Mouse (Mus musculus) adrenal gland, adult 10 weeks (tissue): Measurements from ENCODE around the gene Gm20517. TPM values are rescaled to one million over a fixed set of nuclear protein-coding genes. Genes with fewer than 3 reads are reported as not detected.

Experiments
- polyA plus RNA-seq: library from polyadenylated mRNA; stranded (reverse); fragments of 350-450 nt; fragmentation: Illumina TruSeq; extraction: RNeasy Lipid Tissue Mini Kit (QIAGEN cat#74804); gene quantifications from one replicate; pipeline ENCODE4 v1.2.3, GENCODE M21; 2014; ENCODE audit warnings: low read depth, low replicate concordance

Gene Gm20517
- polyA plus RNA-seq, result 0.52 TPM

GRCm38 (mm10) chr17:47610849-47611660 lies at the start of gene Gm20517, which contains the start of the genes Bysl and Med20:
Gene Gm20517, plus strand, starts transcription at chr17:47611589.
Gene Bysl, minus strand, starts transcription at chr17:47611492.
Gene Med20, plus strand, starts transcription at chr17:47611582.

DNA sequence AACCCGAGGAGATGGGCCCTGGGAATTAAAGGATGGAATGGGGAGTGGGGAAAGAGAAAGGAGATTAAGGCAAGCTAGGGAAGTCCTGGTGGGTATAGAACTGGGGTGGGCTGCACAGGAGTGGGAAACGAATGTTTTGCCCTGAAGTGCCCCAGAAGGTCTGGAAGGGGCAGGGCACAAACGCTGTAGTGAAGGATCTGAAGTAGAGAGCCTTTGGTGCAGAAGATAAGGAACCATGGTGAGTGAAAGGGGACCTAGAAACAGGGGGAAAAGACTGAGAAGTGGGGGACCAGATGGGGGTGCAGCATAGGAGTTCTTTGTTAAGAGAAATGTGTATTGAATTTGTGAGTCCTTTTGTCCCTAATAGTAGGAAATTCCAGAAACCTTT lies 19.3 kb downstream of the Gm20517 start, which contains the start of gene Usp49:
Gene Usp49 (plus strand): TSS at position 13 of the 388 bp plus-strand sequence.

GRCm38 (mm10) chr17:47688344-47688607 lies 76.9 kb downstream of the Gm20517 start, which contains the start of gene Tomm6:
Gene Tomm6, minus strand, starts transcription at chr17:47688386.

DNA sequence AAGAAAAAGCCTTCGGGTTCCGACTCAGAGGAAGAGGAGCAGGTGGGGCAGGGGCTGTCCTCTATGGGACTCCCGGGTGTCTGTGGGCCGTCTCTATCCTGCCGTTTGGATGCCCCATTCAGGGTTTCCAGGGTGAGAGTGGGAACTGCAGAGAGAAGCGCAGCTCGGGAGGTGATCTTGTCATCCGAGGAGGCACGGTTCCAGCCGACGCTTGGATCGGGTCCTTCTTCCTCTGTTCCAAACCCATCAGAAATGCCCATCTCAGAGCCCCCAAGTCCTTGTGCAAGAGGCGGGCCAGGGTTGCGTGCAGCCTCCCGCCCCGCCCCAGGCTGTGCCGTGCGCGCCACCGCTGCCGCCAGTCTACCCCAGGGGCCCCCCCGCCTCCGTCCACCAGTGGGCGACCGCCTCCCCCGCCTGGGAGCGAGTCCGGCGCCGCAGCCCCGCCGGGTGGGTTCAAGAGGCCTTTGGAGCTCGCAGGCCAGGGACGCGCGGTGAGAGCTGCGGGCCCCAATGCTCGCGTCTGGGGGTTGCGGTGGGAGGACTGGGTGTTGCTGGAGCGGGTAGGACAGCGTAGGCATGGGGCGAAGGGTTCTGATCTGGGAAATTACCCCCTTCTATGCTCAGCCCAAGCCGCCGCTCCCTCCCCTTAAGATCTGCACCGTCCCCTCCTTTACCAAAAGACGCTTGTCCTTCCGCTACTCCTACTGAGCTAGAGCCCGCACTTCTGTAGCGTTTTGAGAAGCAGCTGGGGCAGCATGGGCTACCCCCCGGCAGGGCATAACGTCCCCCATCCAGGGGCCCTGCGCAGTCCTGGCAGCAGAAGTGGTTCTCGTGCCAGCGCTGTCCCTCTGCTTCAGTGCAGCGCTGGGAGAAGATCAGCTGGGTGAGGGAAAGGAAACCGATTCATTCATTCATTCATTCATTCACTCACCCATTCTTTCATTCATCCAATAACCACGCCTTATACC lies 77.5 kb downstream of the Gm20517 start, which contains the start of gene Frs3:
Gene Frs3 (plus strand): TSS at position 423 of the 968 bp plus-strand sequence.

DNA sequence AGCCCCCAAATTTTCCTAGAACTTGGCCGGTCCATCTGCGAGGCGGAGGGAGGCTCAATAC lies 82.9 kb downstream of the Gm20517 start, which contains the start of gene Gm21981:
Gene Gm21981 (minus strand): TSS at position 14 of the 61 bp plus-strand sequence.

GRCm38 (mm10) chr17:47694503-47695336 lies 83.3 kb downstream of the Gm20517 start, which contains the start of gene Prickle4:
Gene Prickle4, minus strand, starts transcription at chr17:47694736.

DNA sequence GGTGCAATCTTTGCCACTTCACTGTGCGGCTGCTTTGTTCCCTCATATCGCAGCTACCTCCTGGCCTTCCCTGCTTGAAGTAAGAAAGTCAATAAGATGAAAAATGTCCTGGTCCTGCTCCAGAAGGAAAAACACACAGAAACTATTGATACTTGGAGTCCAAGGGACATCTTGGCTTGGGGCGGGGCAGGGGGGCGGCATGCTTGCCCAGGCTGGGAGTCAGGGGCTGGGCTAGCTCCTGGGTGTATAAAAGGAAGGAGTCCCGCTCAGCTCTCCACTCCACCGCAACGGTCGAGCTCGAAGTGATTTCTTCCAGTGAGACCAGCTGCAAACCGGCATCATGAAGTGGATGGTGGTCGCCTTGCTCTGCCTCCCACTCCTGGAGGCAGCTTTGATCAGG lies 115.2 kb downstream of the Gm20517 start, which contains the start of gene Pgc:
Gene Pgc (plus strand): TSS at position 277 of the 400 bp plus-strand sequence.

Other genes starting within 250 kb of the Gm20517 start
- gene Mrps10, start 242.7 kb upstream of the Gm20517 start, polyA plus RNA-seq, result 99.0 TPM
- 0.47 TPM for gene Guca1b, start 226.2 kb upstream of the Gm20517 start, polyA plus RNA-seq
- gene Guca1a, start 211.0 kb upstream of the Gm20517 start, polyA plus RNA-seq, result not detected
- gene AI661453, start 175.0 kb upstream of the Gm20517 start, polyA plus RNA-seq, result not detected
- not detected for gene 1700001C19Rik, start 174.2 kb upstream of the Gm20517 start, polyA plus RNA-seq
- 6.2 TPM for gene Taf8, start 109.3 kb upstream of the Gm20517 start, polyA plus RNA-seq
- gene Ccnd3, start 106.5 kb upstream of the Gm20517 start, polyA plus RNA-seq, result 27.5 TPM
- gene Bysl, start 97 bp upstream of the Gm20517 start, polyA plus RNA-seq, result 2.0 TPM
- gene Med20, start within 50 bp of the Gm20517 start, polyA plus RNA-seq, result 16.0 TPM
- gene Usp49, start 19.1 kb downstream of the Gm20517 start, polyA plus RNA-seq, result 2.7 TPM
- gene Tomm6, start 76.8 kb downstream of the Gm20517 start, polyA plus RNA-seq, result 27.5 TPM
- gene Frs3, start 77.4 kb downstream of the Gm20517 start, polyA plus RNA-seq, result 0.47 TPM
- gene Gm21981, start 82.9 kb downstream of the Gm20517 start, polyA plus RNA-seq, result not detected
- not detected for gene Prickle4, start 83.1 kb downstream of the Gm20517 start, polyA plus RNA-seq
- gene Pgc, start 115.3 kb downstream of the Gm20517 start, polyA plus RNA-seq, result not detected
- gene Tfeb, start 125.4 kb downstream of the Gm20517 start, polyA plus RNA-seq, result not detected
- not detected for gene Mdfi, start 223.1 kb downstream of the Gm20517 start, polyA plus RNA-seq